Mouse (Mus musculus) kidney, embryonic 16.5 days (tissue): ENCODE measurements around the gene Cela1. TPM values are rescaled to one million over a fixed set of nuclear protein-coding genes. Genes with fewer than 3 reads are reported as not detected.

ENCODE experiments used
- ATAC-seq: fragments of 200-750 bp; cut with Nextera tagmentation; 2 replicates; pipeline ENCODE4 v1.8.0; 2017; ENCODE audit warnings: moderate TSS enrichment; ENCODE audit not compliant: low FRiP score, low TSS enrichment
- H3K27ac ChIP-seq: fragments of 300-500 bp; sonication (generic); 2 replicates; pipeline ENCODE4 v1.5.1; 2014; ENCODE audit warnings: low read length
- H3K27me3 ChIP-seq: fragments of 300-500 bp; sonication (generic); 2 replicates; pipeline ENCODE4 v1.6.1; 2014; ENCODE audit warnings: low read length, control low read depth, mixed read lengths; ENCODE audit not compliant: insufficient read depth
- H3K36me3 ChIP-seq: fragments of 300-500 bp; sonication (generic); 2 replicates; pipeline ENCODE4 v1.6.1; 2014; ENCODE audit warnings: low read length, control low read depth, mixed read lengths; ENCODE audit not compliant: insufficient read depth
- H3K4me1 ChIP-seq: fragments of 300-500 bp; sonication (generic); 2 replicates; pipeline ENCODE4 v1.6.1; 2014; ENCODE audit warnings: low read length, control low read depth, mixed read lengths; ENCODE audit not compliant: insufficient read depth
- H3K4me2 ChIP-seq: fragments of 300-500 bp; sonication (generic); replicated peaks from 2 replicates; pipeline ENCODE4 v1.6.1; 2014; ENCODE audit warnings: low read depth, low read length
- H3K4me3 ChIP-seq: fragments of 300-500 bp; sonication (generic); 2 replicates; pipeline ENCODE4 v1.5.1; 2014; ENCODE audit warnings: mild to moderate bottlenecking, low read length
- H3K9ac ChIP-seq: fragments of 300-500 bp; sonication (generic); replicated peaks from 2 replicates; pipeline ENCODE4 v1.6.1; 2014; ENCODE audit warnings: low read length
- H3K9me3 ChIP-seq: fragments of 300-500 bp; sonication (generic); 2 replicates; pipeline ENCODE4 v1.6.1; 2016; ENCODE audit warnings: low read length, control low read depth
- WGBS: fragments of 180-500 bp; shearing (Covaris S2); extraction: QIAGEN DNeasy Blood & Tissue Kit; methylation state at CpG from one replicate; pipeline ENCODE4 v1.1.7; 2014; 5-methylcytosine and 5-hydroxymethylcytosine counted together
- polyA plus RNA-seq: library from polyadenylated mRNA; unstranded; fragments of >200 nt; fragmentation: Nextera tagmentation; extraction: Ambion mirVana; gene quantifications from 2 replicates; pipeline ENCODE4 v1.2.1, GENCODE M21; 2015

The Cela1 gene
- polyA plus RNA-seq, 1 experiment from 2014 or later = 41.9 TPM

GRCm38 (mm10) chr15:100710838-100711237 lies 23.1 kb upstream of the Cela1 start:
- Histone ChIP-seq H3K27me3 (no peaks in the 10 kb centered on the region), H3K4me1 (peaks cover 26% of the 10 kb centered on the region), H3K9me3 (no peaks in the 10 kb centered on the region), H3K36me3 (no peaks in the 10 kb centered on the region), H3K9ac (no peak overlapping the region), H3K4me3 (no peak overlapping the region), H3K4me2 (no peak overlapping the region), H3K27ac (peak overlapping the region; percentile 51)
- ATAC-seq = peak; percentile 82; the same call in 1 of the 2 replicates
- 25% methylated on average over 6 of the region's 6 CpGs for WGBS

GRCm38 (mm10) chr15:100708433-100709078 lies 20.8 kb upstream of the Cela1 start:
- Histone ChIP-seq H3K4me2 (no peak overlapping the region), H3K4me3 (no peak overlapping the region), H3K27ac (no peak overlapping the region), H3K9me3 (no peaks in the 10 kb centered on the region), H3K27me3 (0 out of 2 replicates have a peak, but pooled peaks cover 4% of the 10 kb centered on the region), H3K4me1 (peaks cover 35% of the 10 kb centered on the region), H3K9ac (no peak overlapping the region), H3K36me3 (no peaks in the 10 kb centered on the region)
- 65% methylated on average over 8 of the region's 8 CpGs for WGBS
- no peak for ATAC-seq

- Histone ChIP-seq H3K36me3 (no peaks in the 10 kb centered on the region), H3K27me3 (peaks cover 9% of the 10 kb centered on the region; the same call in 1 of the 2 replicates), H3K4me2 (no peak overlapping the region), H3K9me3 (no peaks in the 10 kb centered on the region), H3K4me1 (peaks cover 33% of the 10 kb centered on the region), H3K4me3 (no peak overlapping the region), H3K27ac (no peak overlapping the region), H3K9ac (no peak overlapping the region)
- 29% methylated on average over 8 of the region's 8 CpGs for WGBS
- ATAC-seq = no peak
Measured at GRCm38 (mm10) chr15:100706226-100706625, 18.5 kb upstream of the Cela1 start.

GRCm38 (mm10) chr15:100705376-100705775 lies 17.7 kb upstream of the Cela1 start:
- Histone ChIP-seq H3K4me3 (no peak overlapping the region), H3K27ac (no peak overlapping the region), H3K4me2 (no peak overlapping the region), H3K9ac (no peak overlapping the region), H3K36me3 (no peaks in the 10 kb centered on the region), H3K27me3 (peaks cover 9% of the 10 kb centered on the region; the same call in 1 of the 2 replicates), H3K9me3 (no peaks in the 10 kb centered on the region), H3K4me1 (peaks cover 25% of the 10 kb centered on the region)
- ATAC-seq = no peak
- WGBS = 100% methylated on average over 1 of the region's 1 CpGs

- peak overlapping the region; percentile 42 for H3K4me2 ChIP-seq
- 0 out of 2 replicates have a peak overlapping the region, but pooled peaks have one; percentile 17 for H3K9ac ChIP-seq
- peaks cover 9% of the 10 kb centered on the region; the same call in 1 of the 2 replicates for H3K27me3 ChIP-seq
- 3% methylated on average over 17 of the region's 17 CpGs for WGBS
- no peaks in the 10 kb centered on the region for H3K9me3 ChIP-seq
- H3K4me3 ChIP-seq = peak overlapping the region; percentile 8; the same call in 1 of the 2 replicates
- H3K27ac ChIP-seq = no peak overlapping the region
- H3K4me1 ChIP-seq = peaks cover 21% of the 10 kb centered on the region
- H3K36me3 ChIP-seq = no peaks in the 10 kb centered on the region
- peak; percentile 52; the same call in 1 of the 2 replicates for ATAC-seq
Measured at GRCm38 (mm10) chr15:100703913-100704312, 16.2 kb upstream of the Cela1 start.

- Histone ChIP-seq H3K9ac (no peak overlapping the region), H3K4me2 (no peak overlapping the region), H3K4me3 (no peak overlapping the region), H3K27me3 (peaks cover 9% of the 10 kb centered on the region; the same call in 1 of the 2 replicates), H3K27ac (no peak overlapping the region), H3K4me1 (peaks cover 21% of the 10 kb centered on the region), H3K36me3 (no peaks in the 10 kb centered on the region), H3K9me3 (no peaks in the 10 kb centered on the region)
- WGBS = 76% methylated on average over 6 of the region's 6 CpGs
- ATAC-seq = no peak
Measured at GRCm38 (mm10) chr15:100701856-100702255, 14.1 kb upstream of the Cela1 start.

- Histone ChIP-seq H3K4me3 (no peak overlapping the region), H3K4me2 (no peak overlapping the region), H3K27ac (no peak overlapping the region), H3K4me1 (peaks cover 14% of the 10 kb centered on the region), H3K9ac (no peak overlapping the region), H3K27me3 (peaks cover 9% of the 10 kb centered on the region; the same call in 1 of the 2 replicates), H3K36me3 (no peaks in the 10 kb centered on the region), H3K9me3 (no peaks in the 10 kb centered on the region)
- WGBS = 73% methylated on average over 10 of the region's 10 CpGs
- ATAC-seq = no peak
Measured at GRCm38 (mm10) chr15:100701108-100701507, 13.4 kb upstream of the Cela1 start.

GRCm38 (mm10) chr15:100700424-100700823 lies 12.7 kb upstream of the Cela1 start:
- no peak overlapping the region for H3K9ac ChIP-seq

GRCm38 (mm10) chr15:100699386-100699785 lies 11.7 kb upstream of the Cela1 start:
- Histone ChIP-seq H3K27ac (no peak overlapping the region), H3K36me3 (no peaks in the 10 kb centered on the region), H3K9ac (no peak overlapping the region), H3K4me2 (no peak overlapping the region), H3K9me3 (no peaks in the 10 kb centered on the region), H3K27me3 (peaks cover 6% of the 10 kb centered on the region; the same call in 1 of the 2 replicates), H3K4me3 (no peak overlapping the region), H3K4me1 (peaks cover 11% of the 10 kb centered on the region)
- no peak for ATAC-seq
- 63% methylated on average over 6 of the region's 6 CpGs for WGBS

More at GRCm38 (mm10) chr15:100700424-100700823, 12.7 kb upstream of the Cela1 start:
- Histone ChIP-seq H3K36me3 (no peaks in the 10 kb centered on the region), H3K4me3 (no peak overlapping the region), H3K27me3 (peaks cover 9% of the 10 kb centered on the region; the same call in 1 of the 2 replicates), H3K4me1 (peaks cover 12% of the 10 kb centered on the region), H3K27ac (no peak overlapping the region), H3K4me2 (no peak overlapping the region), H3K9me3 (no peaks in the 10 kb centered on the region)
- WGBS = 76% methylated on average over 5 of the region's 5 CpGs
- no peak for ATAC-seq

GRCm38 (mm10) chr15:100698078-100698477 lies 10.4 kb upstream of the Cela1 start:
- Histone ChIP-seq H3K9me3 (no peaks in the 10 kb centered on the region), H3K36me3 (no peaks in the 10 kb centered on the region), H3K4me2 (no peak overlapping the region), H3K27me3 (peaks cover 4% of the 10 kb centered on the region; the same call in 1 of the 2 replicates), H3K27ac (no peak overlapping the region), H3K9ac (no peak overlapping the region), H3K4me1 (no peaks in the 10 kb centered on the region), H3K4me3 (no peak overlapping the region)
- no peak for ATAC-seq
- 42% methylated on average over 10 of the region's 10 CpGs for WGBS
